Mouse (Mus musculus): ENCODE data around the gene Ctnnd2.
A peak's percentile ranks its signal among the peaks of the same experiment; 100 is the strongest.

Gene Ctnnd2

GRCm38 (mm10) chr15:30386489-30386888, 214.1 kb downstream of the Ctnnd2 start:
- DNase-seq (ENCODE audit: low read depth, low spot score) = no peak

GRCm38 (mm10) chr15:30387244-30387643, 214.9 kb downstream of the Ctnnd2 start:
- no peak for DNase-seq (ENCODE audit: low read depth, low spot score)

- no peak for DNase-seq (ENCODE audit: low read depth, low spot score)
Observed at GRCm38 (mm10) chr15:30401111-30401510, 228.7 kb downstream of the Ctnnd2 start.

DNA sequence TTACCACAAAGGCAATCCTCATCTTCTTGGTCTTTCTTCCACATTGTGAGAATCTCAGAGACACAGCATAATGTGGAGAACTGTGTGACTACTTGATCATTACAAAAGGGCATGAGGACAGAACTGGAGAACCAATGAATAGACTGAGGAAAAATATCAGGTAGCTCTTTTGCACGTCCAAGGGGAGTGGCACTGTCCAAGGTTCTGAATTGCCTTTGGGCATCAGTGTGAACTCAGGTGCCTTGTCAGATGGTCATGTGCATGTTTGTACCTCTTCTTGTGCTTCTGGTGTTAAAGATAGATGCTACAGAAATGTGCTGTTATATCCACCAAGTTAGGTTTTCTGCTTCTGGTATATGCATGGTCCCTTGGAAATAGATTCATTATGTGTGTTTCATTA, 233.9 kb downstream of the Ctnnd2 start:
- DNase-seq (ENCODE audit: low read depth, low spot score) = peak; percentile 71

- DNase-seq (ENCODE audit: low read depth, low spot score) = no peak
Observed at GRCm38 (mm10) chr15:30423146-30423545, 250.8 kb downstream of the Ctnnd2 start.

GRCm38 (mm10) chr15:30424290-30424689, 251.9 kb downstream of the Ctnnd2 start:
- DNase-seq (ENCODE audit: low read depth, low spot score) = no peak

DNA sequence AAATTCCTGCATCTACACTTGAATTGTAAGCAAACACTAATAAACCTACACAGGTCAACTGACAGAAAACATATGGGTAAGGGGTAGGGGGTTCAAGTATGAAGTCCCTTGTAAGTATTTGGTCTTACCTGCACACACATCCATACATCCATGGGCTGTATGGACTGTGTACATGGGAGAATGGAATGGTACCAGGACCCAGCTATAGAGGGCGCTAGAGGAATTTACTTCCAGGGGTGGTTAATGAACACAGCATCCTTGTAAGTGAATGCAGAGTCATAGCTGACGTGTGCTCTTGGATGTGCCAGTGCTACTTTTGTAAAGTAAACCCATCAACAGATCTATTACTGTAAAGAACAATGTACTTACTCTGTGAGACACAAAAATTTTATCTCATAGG, 254.9 kb downstream of the Ctnnd2 start:
- peak; percentile 21 for DNase-seq (ENCODE audit: low read depth, low spot score)

DNA sequence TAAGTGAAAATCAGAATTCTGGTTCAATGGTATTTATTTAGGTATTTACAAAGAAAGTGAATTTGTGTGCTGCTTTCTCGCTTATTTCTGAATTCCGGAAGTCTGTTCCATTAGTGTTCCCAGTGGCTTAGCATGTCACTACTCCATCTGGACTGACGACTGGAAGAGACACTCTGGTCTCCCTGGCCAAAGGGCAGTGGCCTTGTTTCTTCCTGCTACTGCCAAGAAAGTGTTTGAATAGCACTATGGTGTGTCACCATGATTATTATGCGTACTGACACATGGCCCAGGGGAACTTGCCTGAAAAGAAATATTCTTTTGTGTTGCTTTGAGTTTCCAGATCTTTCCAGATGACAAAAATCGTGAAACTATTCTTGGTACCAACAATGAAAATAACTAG, 266.7 kb downstream of the Ctnnd2 start:
- no peak for DNase-seq (ENCODE audit: low read depth, low spot score)

DNA sequence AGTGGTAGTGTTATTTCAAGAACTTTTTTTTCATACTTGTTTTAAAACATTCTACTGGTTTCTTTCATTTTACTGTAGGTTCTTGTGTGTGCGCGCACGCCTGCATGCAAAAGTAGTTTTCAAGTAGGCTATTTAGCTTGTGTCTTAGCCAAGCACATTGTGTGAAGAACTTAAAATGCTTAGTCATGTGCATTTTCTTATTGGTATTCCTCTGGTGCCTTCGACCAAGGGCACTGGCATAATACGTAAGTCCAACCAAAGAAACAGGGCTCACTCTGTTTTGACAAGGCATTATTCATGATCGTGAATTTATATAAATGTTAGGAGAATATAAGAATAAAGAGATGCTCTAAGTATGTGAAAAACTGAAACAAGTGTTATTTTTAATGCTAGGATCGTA, 278.4 kb downstream of the Ctnnd2 start:
- no peak for DNase-seq (ENCODE audit: low read depth, low spot score)

GRCm38 (mm10) chr15:30451921-30452320, 279.5 kb downstream of the Ctnnd2 start:
- no peak for DNase-seq (ENCODE audit: low read depth, low spot score)

- DNase-seq (ENCODE audit: low read depth, low spot score) = no peak
Observed at GRCm38 (mm10) chr15:30457541-30458250, 285.3 kb downstream of the Ctnnd2 start.

- DNase-seq (ENCODE audit: low read depth, low spot score) = no peak
Observed at GRCm38 (mm10) chr15:30458671-30459070, 286.3 kb downstream of the Ctnnd2 start.

DNA sequence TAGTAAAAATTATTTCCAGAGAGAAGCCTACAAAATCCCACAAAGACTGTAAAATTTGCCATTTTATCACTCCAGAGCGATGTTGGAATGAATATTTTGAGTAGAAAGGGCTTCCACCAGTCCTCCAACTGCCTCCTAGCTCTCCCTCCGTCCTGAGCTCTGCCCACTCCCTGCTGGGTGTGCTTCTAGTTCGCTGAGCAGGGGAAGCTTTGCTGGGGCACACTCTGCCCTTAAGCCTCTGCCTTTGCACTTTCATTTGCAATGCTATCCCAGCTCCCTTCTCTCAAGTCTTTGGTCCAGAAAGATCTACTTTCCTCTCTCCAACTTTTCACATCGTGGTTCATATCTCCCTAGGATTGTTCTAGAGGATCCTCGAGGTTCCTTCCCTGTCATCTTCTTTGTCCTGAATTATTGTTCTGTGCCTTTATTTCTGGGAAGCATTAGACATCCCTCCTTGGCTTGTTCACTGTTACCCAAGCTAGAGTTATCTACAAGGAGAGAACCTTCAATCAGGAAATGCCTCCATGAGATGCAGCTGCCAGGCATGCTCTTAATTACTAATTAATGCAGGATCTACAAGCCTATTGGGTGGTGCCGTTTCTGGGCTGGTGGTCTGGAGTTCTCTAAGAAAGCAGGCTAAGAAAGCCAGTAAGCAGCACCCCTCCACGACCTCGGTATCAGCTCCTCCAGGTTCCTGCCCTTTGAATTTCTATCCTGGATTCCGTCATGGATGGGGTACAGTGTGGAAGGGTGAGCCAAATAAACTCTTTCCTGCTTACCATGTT, 288.1 kb downstream of the Ctnnd2 start:
- DNase-seq (ENCODE audit: low read depth, low spot score) = no peak

DNA sequence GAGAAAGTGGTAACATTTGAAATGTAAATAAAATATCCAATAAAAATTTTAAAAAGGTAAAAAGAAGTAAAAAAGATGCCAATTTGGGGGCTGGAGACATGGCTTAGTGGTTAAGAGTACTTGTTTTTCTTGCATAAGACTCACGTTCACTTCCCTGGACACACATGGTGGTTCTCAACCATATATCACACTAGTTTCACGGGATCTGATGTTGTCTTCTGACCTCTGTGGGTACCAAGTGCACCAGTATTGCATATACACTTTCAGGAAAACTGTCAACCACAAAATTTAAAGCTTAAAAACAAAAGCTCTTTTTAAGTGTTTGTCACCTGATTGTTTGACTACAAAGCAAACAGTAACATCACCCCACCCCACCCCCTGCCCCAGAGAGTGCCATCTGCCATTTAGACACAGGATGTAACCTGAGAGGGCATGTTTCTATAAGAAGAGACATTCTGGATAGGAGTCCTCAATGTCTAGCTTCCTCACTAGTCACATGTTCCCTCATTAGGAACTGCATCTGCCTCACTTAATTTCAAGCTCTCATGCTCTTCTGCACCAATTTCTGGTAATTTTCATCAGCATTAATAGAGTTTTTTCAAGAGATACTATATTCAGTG, 290.5 kb downstream of the Ctnnd2 start:
- no peak for DNase-seq (ENCODE audit: low read depth, low spot score)

- no peak for DNase-seq (ENCODE audit: low read depth, low spot score)
Observed at GRCm38 (mm10) chr15:30463471-30464047, 291.2 kb downstream of the Ctnnd2 start.

DNA sequence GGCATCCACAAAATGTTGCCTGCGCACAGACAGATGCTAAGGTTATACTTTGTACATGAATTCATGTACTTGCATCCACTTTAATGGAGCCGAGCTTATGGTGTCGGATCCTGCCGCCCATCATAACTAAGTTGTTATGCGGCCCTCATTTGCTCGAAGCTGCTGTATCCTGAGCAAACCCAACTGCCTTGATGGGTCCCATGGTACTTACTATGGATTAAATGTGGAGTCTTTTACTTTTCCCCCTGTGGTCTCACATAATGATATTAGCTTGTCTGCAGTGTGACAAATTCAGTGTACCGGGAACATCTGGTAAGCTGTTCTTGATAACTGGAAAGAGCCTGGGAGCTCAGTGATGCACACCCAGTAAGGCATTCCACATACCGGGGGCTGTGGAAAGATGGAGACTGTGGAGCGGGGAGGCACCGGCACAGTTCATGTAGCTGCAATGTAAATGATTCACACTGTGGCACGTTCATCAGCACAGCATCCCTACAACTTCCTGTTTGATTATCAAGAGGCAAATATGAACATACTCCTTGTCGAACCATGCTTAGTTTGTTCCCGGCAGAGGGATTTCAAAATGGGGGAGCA, 294.7 kb downstream of the Ctnnd2 start:
- DNase-seq (ENCODE audit: low read depth, low spot score) = no peak

GRCm38 (mm10) chr15:30468773-30469172, 296.4 kb downstream of the Ctnnd2 start:
- no peak for DNase-seq (ENCODE audit: low read depth, low spot score)

- no peak for DNase-seq (ENCODE audit: low read depth, low spot score)
Observed at GRCm38 (mm10) chr15:30471280-30471966, 299.0 kb downstream of the Ctnnd2 start.

- DNase-seq (ENCODE audit: low read depth, low spot score) = no peak
Observed at GRCm38 (mm10) chr15:30480676-30481075, 308.3 kb downstream of the Ctnnd2 start.

- no peak for DNase-seq (ENCODE audit: low read depth, low spot score)
Observed at GRCm38 (mm10) chr15:30506476-30506875, 334.1 kb downstream of the Ctnnd2 start.

GRCm38 (mm10) chr15:30512467-30512866, 340.1 kb downstream of the Ctnnd2 start:
- DNase-seq (ENCODE audit: low read depth, low spot score) = no peak
